ENCODE assay signal across 9 mouse cellular contexts in the genomic region with DNA sequence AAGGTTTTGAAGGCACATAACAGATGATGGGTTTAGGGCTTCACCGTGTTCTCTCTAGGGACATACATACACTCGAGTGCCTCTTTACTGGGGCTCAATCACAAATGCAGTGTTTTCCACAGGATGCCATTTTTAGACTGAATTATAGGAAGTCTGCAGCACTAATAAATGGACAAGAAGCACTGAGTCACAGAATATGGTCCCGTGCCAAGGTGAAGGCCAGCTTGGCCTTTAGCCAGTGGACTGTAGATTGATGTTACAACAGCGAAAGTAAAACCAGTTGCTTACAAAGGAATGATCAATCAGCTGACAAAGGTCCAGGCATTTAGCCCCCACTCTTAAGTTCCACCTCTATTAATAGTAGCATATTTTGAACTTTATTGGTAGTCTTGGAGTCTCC.
DNase-seq lines count a peak whose midpoint lies in the region; ATAC-seq lines count a peak whose summit lies in the region.
"Had no signal": no experiment of that assay in that cellular context is flagged by ENCODE, and none has a peak within 500 bp of the region (broad histone marks: within the 10 kb centered on the region; RNA-seq: fewer than 3 reads in every experiment).

No protein-coding gene starts in this region.

- no peaks in the 10 kb centered on the region for H3K9me3 ChIP-seq in forebrain, embryonic 14.5 days (replicated peaks; ENCODE audit: control insufficient read depth, low read length)

- H3K27me3 ChIP-seq in forebrain, embryonic 14.5 days (replicated peaks; ENCODE audit: control insufficient read depth, insufficient read depth, low read length) = no peaks in the 10 kb centered on the region

- peak; percentile 11 for DNase-seq in NIH3T3 (ENCODE audit: low read depth)
- peak; percentile 84 to 87 for DNase-seq in adrenal gland, postnatal 36 days
- peak; percentile 57 to 70 for DNase-seq in heart, postnatal 10 days
- DNase-seq in lung, adult 18-20 months = peak; percentile 69 to 72
- DNase-seq in frontal cortex, postnatal 14 days (ENCODE audit: low spot score in 2 of 2) = no peak
- no peak for DNase-seq in retina, embryonic 14.5 days (ENCODE audit: low spot score)
- no peak for DNase-seq in spleen, postnatal 4 days (ENCODE audit: low spot score in 2 of 2)
- DNase-seq in forebrain, embryonic 14.5 days (ENCODE audit: low spot score) = no peak

- intact Hi-C loops in heart, postnatal 10 days (cut with DNase I) = no loop called here

- H3K27ac ChIP-seq in forebrain, embryonic 14.5 days (ENCODE audit: low read depth, low read length) = no peak overlapping the region
- H3K27ac ChIP-seq: liver, embryonic 14.5 days had no signal

- 80% methylated on average over 4 of the region's 4 CpGs for WGBS in forebrain, embryonic 14.5 days

- H3K36me3 ChIP-seq in forebrain, embryonic 14.5 days (ENCODE audit: control insufficient read depth, insufficient read depth, low read length) = no peaks in the 10 kb centered on the region

- no peaks in the 10 kb centered on the region for H3K4me1 ChIP-seq in forebrain, embryonic 14.5 days (ENCODE audit: control insufficient read depth, insufficient read depth, low read length)

- no peak overlapping the region for H3K4me2 ChIP-seq in forebrain, embryonic 14.5 days (ENCODE audit: low read length)

- no peak overlapping the region for H3K9ac ChIP-seq in forebrain, embryonic 14.5 days (ENCODE audit: low read length)
- H3K9ac ChIP-seq: liver, embryonic 14.5 days had no signal

- ATAC-seq in forebrain, embryonic 14.5 days = no peak

- no peak overlapping the region for H3K4me3 ChIP-seq in forebrain, embryonic 14.5 days (ENCODE audit: low read depth, low read length)

Comparison
In these comparisons a context has a peak if more than half of its experiments do, and no peak if none do; other contexts are left out.
1. DNase-seq: peak in NIH3T3 (single experiment), adrenal gland, postnatal 36 days (2 of 2), heart, postnatal 10 days (2 of 2) and lung, adult 18-20 months (2 of 2); none in frontal cortex, postnatal 14 days (0 of 2), retina, embryonic 14.5 days (single experiment), spleen, postnatal 4 days (0 of 2) and forebrain, embryonic 14.5 days (single experiment).